Mouse (Mus musculus) embryonic fibroblast, embryonic 13.5 days (primary cell): ENCODE measurements at regions not wholly inside any gene's neighbourhood (a gene's known extent, or its start where the extent isn't known, plus 50 kb on each side); places are given as distances from the start of the nearest gene placed in this dataset.

Source experiments
- CTCF ChIP-seq: IDR thresholded peaks from 2 replicates; pipeline ENCODE4 v1.5.1; 2011; ENCODE audit warnings: mild to moderate bottlenecking, control low read depth, low read length, moderate library complexity, borderline replicate concordance; ENCODE audit not compliant: insufficient read depth
- POLR2A ChIP-seq: IDR thresholded peaks from 2 replicates; pipeline ENCODE4 v1.6.1; 2011; ENCODE audit warnings: low read depth, mild to moderate bottlenecking, control low read depth, low read length, moderate library complexity

- TF ChIP-seq CTCF: no peak
- TF ChIP-seq POLR2A: no peak
These were observed 330.1 kb upstream of the Npvf start for GRCm38 (mm10) chr6:50984157-50984905.
